Mouse (Mus musculus) gonadal fat pad, adult 2 months (tissue): ENCODE measurements around the gene Copb2. TPM values are rescaled to one million over a fixed set of nuclear protein-coding genes. Genes with fewer than 3 reads are reported as not detected.

Experiments used
- polyA plus RNA-seq: library from polyadenylated mRNA; depleted of rRNA; stranded (reverse); fragments of >200 nt; gene quantifications from 2 replicates; pipeline ENCODE4 v1.2.3, GENCODE M21; 2012; rRNA removed

The Copb2 gene
- polyA plus RNA-seq, 1 experiment, result 63.3 TPM

Other genes starting within 250 kb of the Copb2 start
- gene Rbp1, start 140.8 kb upstream of the Copb2 start, polyA plus RNA-seq, result 44.5 and 67.1 TPM in 2 replicates
- 0.57 and 0.81 TPM in 2 replicates for gene Rbp2, start 77.6 kb upstream of the Copb2 start, polyA plus RNA-seq
- gene Mrps22, start 37.9 kb downstream of the Copb2 start, polyA plus RNA-seq, result 11.5 and 15.2 TPM in 2 replicates